Mouse (Mus musculus): ENCODE data around the gene Mapkap1. TPM values are rescaled to one million over a fixed set of nuclear protein-coding genes. Genes with fewer than 3 reads are reported as not detected.

The Mapkap1 gene
- total RNA-seq, 2 experiments from 2014 or later, result 64.9 to 70.3 TPM

- DNase-seq (ENCODE audit: low spot score in 2 of 2), result no peak
Observed at GRCm38 (mm10) chr2:34528491-34528890, 121.9 kb downstream of the Mapkap1 start.

- peak in 1 of 2 experiments; percentile 18 for DNase-seq (ENCODE audit: low spot score in 2 of 2)
Observed at GRCm38 (mm10) chr2:34530042-34530441, 123.5 kb downstream of the Mapkap1 start.

- peak; percentile 71 to 86 for DNase-seq (ENCODE audit: low spot score in 2 of 2)
Observed at GRCm38 (mm10) chr2:34531801-34532298, 125.3 kb downstream of the Mapkap1 start.

GRCm38 (mm10) chr2:34532394-34532793 lies 125.8 kb downstream of the Mapkap1 start:
- DNase-seq (ENCODE audit: low spot score in 2 of 2), result no peak

GRCm38 (mm10) chr2:34533281-34533680 lies 126.7 kb downstream of the Mapkap1 start:
- DNase-seq (ENCODE audit: low spot score in 2 of 2), result no peak

- DNase-seq (ENCODE audit: low spot score in 2 of 2), result peak in 1 of 2 experiments; percentile 23
Observed at GRCm38 (mm10) chr2:34534996-34535395, 128.4 kb downstream of the Mapkap1 start.

- DNase-seq (ENCODE audit: low spot score in 2 of 2), result no peak
Observed at GRCm38 (mm10) chr2:34537356-34537755, 130.8 kb downstream of the Mapkap1 start.

- no peak for DNase-seq (ENCODE audit: low spot score in 2 of 2)
Observed at GRCm38 (mm10) chr2:34543581-34543980, 137.0 kb downstream of the Mapkap1 start.

- no peak for DNase-seq (ENCODE audit: low spot score in 2 of 2)
Observed at GRCm38 (mm10) chr2:34544021-34544420, 137.4 kb downstream of the Mapkap1 start.

- DNase-seq (ENCODE audit: low spot score in 2 of 2), result no peak
Observed at GRCm38 (mm10) chr2:34544646-34545395, 138.2 kb downstream of the Mapkap1 start.

GRCm38 (mm10) chr2:34546176-34546677 lies 139.7 kb downstream of the Mapkap1 start:
- DNase-seq (ENCODE audit: low spot score in 2 of 2), result peak; percentile 58 to 67

GRCm38 (mm10) chr2:34547516-34547915 lies 140.9 kb downstream of the Mapkap1 start:
- no peak for DNase-seq (ENCODE audit: low spot score in 2 of 2)

GRCm38 (mm10) chr2:34548961-34549360 lies 142.4 kb downstream of the Mapkap1 start:
- DNase-seq (ENCODE audit: low spot score in 2 of 2), result no peak

- no peak for DNase-seq (ENCODE audit: low spot score in 2 of 2)
Observed at GRCm38 (mm10) chr2:34549469-34549868, 142.9 kb downstream of the Mapkap1 start.

GRCm38 (mm10) chr2:34552772-34553171 lies 146.2 kb downstream of the Mapkap1 start:
- no peak for DNase-seq (ENCODE audit: low spot score in 2 of 2)

- no peak for DNase-seq (ENCODE audit: low spot score in 2 of 2)
Observed at GRCm38 (mm10) chr2:34553580-34554231, 147.1 kb downstream of the Mapkap1 start.

- DNase-seq (ENCODE audit: low spot score in 2 of 2), result no peak
Observed at GRCm38 (mm10) chr2:34560146-34560545, 153.6 kb downstream of the Mapkap1 start.

- DNase-seq (ENCODE audit: low spot score in 2 of 2), result peak in 1 of 2 experiments; percentile 45
Observed at GRCm38 (mm10) chr2:34563089-34563694, 156.6 kb downstream of the Mapkap1 start.

- no peak for DNase-seq (ENCODE audit: low spot score in 2 of 2)
Observed at GRCm38 (mm10) chr2:34563865-34564264, 157.3 kb downstream of the Mapkap1 start.

- DNase-seq (ENCODE audit: low spot score in 2 of 2), result no peak
Observed at GRCm38 (mm10) chr2:34566146-34566545, 159.6 kb downstream of the Mapkap1 start.

- no peak for DNase-seq (ENCODE audit: low spot score in 2 of 2)
Observed at GRCm38 (mm10) chr2:34566601-34567000, 160.0 kb downstream of the Mapkap1 start.

GRCm38 (mm10) chr2:34569131-34569530 lies 162.6 kb downstream of the Mapkap1 start:
- peak; percentile 11 to 41 for DNase-seq (ENCODE audit: low spot score in 2 of 2)
